In the genomic region with DNA sequence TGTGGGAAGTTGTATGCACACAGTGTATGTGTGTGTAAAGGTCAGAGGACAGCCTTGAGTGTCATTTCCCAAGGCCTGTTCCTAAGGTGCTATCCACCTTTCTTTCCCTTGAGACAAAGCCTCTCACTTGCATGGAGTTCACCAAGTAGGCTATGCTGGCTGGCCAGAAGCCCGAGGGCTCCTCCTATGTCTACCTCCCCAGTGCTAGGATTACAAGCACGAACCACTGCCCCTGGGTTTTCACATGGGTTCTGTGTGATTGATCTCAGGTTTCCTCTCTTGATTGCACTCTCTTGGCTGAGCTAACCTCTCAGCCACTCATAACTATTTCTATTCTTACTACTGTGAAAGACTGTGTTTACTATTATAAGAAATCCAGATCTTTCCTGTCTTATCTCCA, we compare ENCODE assay signal across 16 mouse cellular contexts. TPM values are rescaled to one million over a fixed set of nuclear protein-coding genes. Genes with fewer than 3 reads are reported as not detected.
DNase-seq lines count a peak whose midpoint lies in the region; ATAC-seq lines count a peak whose summit lies in the region.
"Had no signal": no experiment of that assay in that cellular context is flagged by ENCODE, and none has a peak within 500 bp of the region (broad histone marks: within the 10 kb centered on the region; RNA-seq: fewer than 3 reads in every experiment).

No protein-coding gene starts in this region.

- ATAC-seq in megakaryocyte progenitor cell, adult 5-6 weeks (replicated peaks; ENCODE audit: poor library complexity): no peak
- ATAC-seq: forebrain, embryonic 15.5 days; intestine, postnatal 0 days; Patski had no signal

- intact Hi-C loops in heart, postnatal 36 days (cut with DNase I): no loop called here

- DNase-seq in gastrocnemius, adult 18-20 months (ENCODE audit: low spot score): peak; percentile 81
- DNase-seq in gastrocnemius, postnatal 10 days: no peak
- DNase-seq in heart, adult 11 months: peak; percentile 86
- no peak for DNase-seq in heart, postnatal 36 days
- peak; percentile 32 for DNase-seq in gastrocnemius, postnatal 25 days
- DNase-seq: adrenal gland, postnatal 10 days; adrenal gland, postnatal 36 days; B cell, adult 2 months; cerebellum, adult 18-20 months; cerebellum, adult 9-10 months; cerebellum, postnatal 14 days; kidney, adult 2 months had no signal

RNA-seq across cellular contexts. Expression of a gene that starts 54.8 kb away (rescaled TPM):
- 1 to 10 TPM; 3.2 to 6.8 TPM for total RNA-seq in gastrocnemius, adult 18-20 months (2021)
- 10 to 100 TPM; 26.8 to 27.5 TPM for total RNA-seq in gastrocnemius, postnatal 10 days (2021)
- total RNA-seq in heart, postnatal 36 days (2021): 10 to 100 TPM in 1 of 2 experiments, 1 to 10 TPM in 1; 9.9 to 14.5 TPM
- total RNA-seq in gastrocnemius, postnatal 25 days (2021): 10 to 100 TPM in 1 of 2 experiments, 1 to 10 TPM in 1; 5.9 to 10.0 TPM
- total RNA-seq in megakaryocyte progenitor cell, adult 5-6 weeks (2015): 11.6 and 14.7 TPM in 2 replicates
- total RNA-seq in megakaryocyte progenitor cell, adult 5-6 weeks (2017): 10.3 and 15.2 TPM in 2 replicates

Comparison
In these comparisons a context has a peak if more than half of its experiments do, and no peak if none do; other contexts are left out.
1. DNase-seq: peak in gastrocnemius, adult 18-20 months (single experiment), heart, adult 11 months (single experiment) and gastrocnemius, postnatal 25 days (single experiment); none in gastrocnemius, postnatal 10 days (single experiment) and heart, postnatal 36 days (0 of 2).